Mouse (Mus musculus): Measurements from ENCODE around the gene Nfya.

- TF ChIP-seq CTCF (IDR thresholded peaks at IDR 0.05; ENCODE audit: control insufficient read depth, insufficient read depth, low read length) = no peak
- no peak for TF ChIP-seq POLR2A (IDR thresholded peaks at IDR 0.05; ENCODE audit: borderline replicate concordance, control insufficient read depth, low read depth, low read length)
Observed at GRCm38 (mm10) chr17:48385786-48386461, 23.8 kb downstream of the Nfya start.

All from bone marrow, adult 2 months (tissue).